Mouse (Mus musculus) lung, embryonic 14.5 days (tissue): ENCODE results near the gene Tbc1d14. TPM values are rescaled to one million over a fixed set of nuclear protein-coding genes. Genes with fewer than 3 reads are reported as not detected.

Source experiments
- ATAC-seq: fragments of 200-750 bp; cut with Nextera tagmentation; 2 replicates; pipeline ENCODE4 v1.8.0; 2017; ENCODE audit warnings: mild to moderate bottlenecking, moderate TSS enrichment, moderate library complexity; ENCODE audit not compliant: insufficient read depth
- DNase-seq: peaks from one replicate; pipeline ENCODE4 v3.0.0-alpha.2; 2015
- H3K27ac ChIP-seq: fragments of 300-500 bp; sonication (generic); 2 replicates; pipeline ENCODE4 v1.5.1; 2014; ENCODE audit warnings: low read depth, mild to moderate bottlenecking, moderate library complexity
- H3K27me3 ChIP-seq: fragments of 300-500 bp; sonication (generic); 2 replicates; pipeline ENCODE4 v1.6.1; 2014; ENCODE audit warnings: low read length, control low read depth; ENCODE audit not compliant: insufficient read depth
- H3K36me3 ChIP-seq: fragments of 300-500 bp; sonication (generic); 2 replicates; pipeline ENCODE4 v1.6.1; 2014; ENCODE audit warnings: control low read depth; ENCODE audit not compliant: insufficient read depth
- H3K4me1 ChIP-seq: fragments of 300-500 bp; sonication (generic); 2 replicates; pipeline ENCODE4 v1.6.1; 2014; ENCODE audit warnings: antibody characterized with exemption, control low read depth; ENCODE audit not compliant: insufficient read depth
- H3K4me2 ChIP-seq: fragments of 300-500 bp; sonication (generic); 2 replicates; pipeline ENCODE4 v1.6.1; 2014; ENCODE audit warnings: mild to moderate bottlenecking
- H3K4me3 ChIP-seq: fragments of 300-500 bp; sonication (generic); 2 replicates; pipeline ENCODE4 v1.5.1; 2014; ENCODE audit warnings: low read depth, low read length
- H3K9ac ChIP-seq: fragments of 300-500 bp; sonication (generic); 2 replicates; pipeline ENCODE4 v1.6.1; 2014
- H3K9me3 ChIP-seq: fragments of 300-500 bp; sonication (generic); 2 replicates; pipeline ENCODE4 v1.6.1; 2016; ENCODE audit warnings: low read depth, low read length, control low read depth
- CTCF ChIP-seq: IDR thresholded peaks from 2 replicates; pipeline ENCODE4 v1.5.1; 2016; ENCODE audit warnings: antibody characterized with exemption, low read depth
- whole genome bisulfite sequencing: fragments of 180-500 bp; shearing (Covaris S2); extraction: QIAGEN DNeasy Blood & Tissue Kit; methylation state at CpG from one replicate; pipeline ENCODE4 v1.1.7; 2014; 5-methylcytosine and 5-hydroxymethylcytosine counted together
- polyA plus RNA-seq: library from polyadenylated mRNA; unstranded; fragments of >200 nt; fragmentation: Nextera tagmentation; extraction: Ambion mirVana; gene quantifications from 2 replicates; pipeline ENCODE4 v1.2.1, GENCODE M21; 2014

The Tbc1d14 gene
- polyA plus RNA-seq, 1 experiment from 2014 or later = 31.3 TPM

GRCm38 (mm10) chr5:36529698-36530097, 63.4 kb downstream of the Tbc1d14 start:
- peak; percentile 15 for DNase-seq
- Histone ChIP-seq H3K4me1 (peaks cover 11% of the 10 kb centered on the region), H3K4me3 (peak overlapping the region; percentile 82), H3K36me3 (peaks cover under 1% of the 10 kb centered on the region; the same call in 1 of the 2 replicates), H3K9me3 (no peaks in the 10 kb centered on the region), H3K27ac (peak overlapping the region; percentile 73; the same call in 1 of the 2 replicates), H3K27me3 (no peaks in the 10 kb centered on the region), H3K4me2 (peak overlapping the region; percentile 87), H3K9ac (peak overlapping the region; percentile 78)
- ATAC-seq = peak; percentile 3; the same call in 1 of the 2 replicates
- 3% methylated on average over 5 of the region's 5 CpGs for WGBS
- no peak for TF ChIP-seq CTCF

- Histone ChIP-seq H3K4me1 (peaks cover 11% of the 10 kb centered on the region), H3K27me3 (no peaks in the 10 kb centered on the region), H3K36me3 (peaks cover 22% of the 10 kb centered on the region; the same call in 1 of the 2 replicates), H3K4me3 (no peak overlapping the region), H3K4me2 (no peak overlapping the region), H3K27ac (no peak overlapping the region), H3K9me3 (no peaks in the 10 kb centered on the region), H3K9ac (no peak overlapping the region)
- 95% methylated on average over 2 of the region's 2 CpGs for WGBS
- no peak for TF ChIP-seq CTCF
- ATAC-seq (no peak), DNase-seq (no peak)
Measured at GRCm38 (mm10) chr5:36526921-36527320, 66.2 kb downstream of the Tbc1d14 start.

- H3K4me2 ChIP-seq = no peak overlapping the region
- no peak overlapping the region for H3K9ac ChIP-seq
- no peaks in the 10 kb centered on the region for H3K27me3 ChIP-seq
- peaks cover 28% of the 10 kb centered on the region; the same call in 1 of the 2 replicates for H3K36me3 ChIP-seq
- H3K9me3 ChIP-seq = no peaks in the 10 kb centered on the region
- no peak overlapping the region for H3K4me3 ChIP-seq
- TF ChIP-seq CTCF = peak; percentile 53
- 74% methylated on average over 5 of the region's 5 CpGs for WGBS
- ATAC-seq (no peak), DNase-seq (peak; percentile 7)
- H3K27ac ChIP-seq = no peak overlapping the region
- H3K4me1 ChIP-seq = peaks cover 11% of the 10 kb centered on the region
Measured at GRCm38 (mm10) chr5:36526274-36526673, 66.8 kb downstream of the Tbc1d14 start.

GRCm38 (mm10) chr5:36525216-36525615, 67.9 kb downstream of the Tbc1d14 start:
- WGBS = 75% methylated on average over 2 of the region's 2 CpGs
- Histone ChIP-seq H3K9ac (no peak overlapping the region), H3K27ac (no peak overlapping the region), H3K36me3 (peaks cover 33% of the 10 kb centered on the region; the same call in 1 of the 2 replicates), H3K4me2 (no peak overlapping the region), H3K27me3 (no peaks in the 10 kb centered on the region), H3K4me1 (peaks cover 11% of the 10 kb centered on the region), H3K9me3 (no peaks in the 10 kb centered on the region), H3K4me3 (no peak overlapping the region)
- DNase-seq = no peak
- no peak for ATAC-seq
- no peak for TF ChIP-seq CTCF

GRCm38 (mm10) chr5:36523219-36523703, 69.8 kb downstream of the Tbc1d14 start:
- Histone ChIP-seq H3K4me2 (no peak overlapping the region), H3K9me3 (no peaks in the 10 kb centered on the region), H3K36me3 (peaks cover 51% of the 10 kb centered on the region; the same call in 1 of the 2 replicates), H3K9ac (no peak overlapping the region), H3K27ac (no peak overlapping the region), H3K27me3 (no peaks in the 10 kb centered on the region), H3K4me3 (no peak overlapping the region), H3K4me1 (no peaks in the 10 kb centered on the region)
- no peak for TF ChIP-seq CTCF
- ATAC-seq (no peak), DNase-seq (no peak)
- 69% methylated on average over 5 of the region's 5 CpGs for WGBS

GRCm38 (mm10) chr5:36522782-36523181, 70.3 kb downstream of the Tbc1d14 start:
- peaks cover 56% of the 10 kb centered on the region; the same call in 1 of the 2 replicates for H3K36me3 ChIP-seq
- no peaks in the 10 kb centered on the region for H3K4me1 ChIP-seq
- H3K27me3 ChIP-seq = no peaks in the 10 kb centered on the region
- no peak for TF ChIP-seq CTCF
- ATAC-seq (no peak), DNase-seq (peak; percentile 64)
- H3K4me3 ChIP-seq = no peak overlapping the region
- no peak overlapping the region for H3K4me2 ChIP-seq
- no peak overlapping the region for H3K27ac ChIP-seq
- 36% methylated on average over 2 of the region's 2 CpGs for WGBS
- H3K9me3 ChIP-seq = no peaks in the 10 kb centered on the region
- no peak overlapping the region for H3K9ac ChIP-seq

- Histone ChIP-seq H3K27me3 (no peaks in the 10 kb centered on the region), H3K36me3 (peaks cover 75% of the 10 kb centered on the region; the same call in 1 of the 2 replicates), H3K4me2 (no peak overlapping the region), H3K4me1 (no peaks in the 10 kb centered on the region), H3K9ac (no peak overlapping the region), H3K27ac (no peak overlapping the region), H3K4me3 (no peak overlapping the region), H3K9me3 (no peaks in the 10 kb centered on the region)
- no peak for TF ChIP-seq CTCF
- no peak for DNase-seq
- 83% methylated on average over 3 of the region's 3 CpGs for WGBS
- ATAC-seq = no peak
Measured at GRCm38 (mm10) chr5:36519751-36520150, 73.3 kb downstream of the Tbc1d14 start.
